Mouse (Mus musculus) limb, embryonic 14.5 days (tissue): ENCODE results near the gene Cd47. TPM values are rescaled to one million over a fixed set of nuclear protein-coding genes. Genes with fewer than 3 reads are reported as not detected.

Experiments used
- ATAC-seq: fragments of 200-750 bp; cut with Nextera tagmentation; 2 replicates; pipeline ENCODE4 v1.8.0; 2017; ENCODE audit warnings: low read depth, moderate number of reproducible peaks, moderate TSS enrichment; ENCODE audit not compliant: low FRiP score
- DNase-seq: peaks from one replicate; pipeline ENCODE4 v3.0.0-alpha.2; 2015; ENCODE audit warnings: low spot score
- H3K27ac ChIP-seq: fragments of 300-500 bp; sonication (generic); replicated peaks from 2 replicates; pipeline ENCODE4 v1.5.1; 2014; ENCODE audit warnings: low read depth, mild to moderate bottlenecking, low read length, moderate library complexity, mixed read lengths
- H3K27me3 ChIP-seq: fragments of 300-500 bp; sonication (generic); 2 replicates; pipeline ENCODE4 v1.6.1; 2014; ENCODE audit warnings: low read length, mixed read lengths; ENCODE audit not compliant: control insufficient read depth, insufficient read depth
- H3K36me3 ChIP-seq: fragments of 300-500 bp; sonication (generic); 2 replicates; pipeline ENCODE4 v1.6.1; 2014; ENCODE audit warnings: mild to moderate bottlenecking, low read length, moderate library complexity, mixed read lengths; ENCODE audit not compliant: control insufficient read depth, insufficient read depth
- H3K4me1 ChIP-seq: fragments of 300-500 bp; sonication (generic); 2 replicates; pipeline ENCODE4 v1.6.1; 2014; ENCODE audit warnings: antibody characterized with exemption, low read length, mixed read lengths; ENCODE audit not compliant: control insufficient read depth, insufficient read depth
- H3K4me2 ChIP-seq: fragments of 300-500 bp; sonication (generic); replicated peaks from 2 replicates; pipeline ENCODE4 v1.6.1; 2014; ENCODE audit warnings: low read depth, mild to moderate bottlenecking, low read length, moderate library complexity; ENCODE audit not compliant: severe bottlenecking
- H3K4me3 ChIP-seq: fragments of 300-500 bp; sonication (generic); replicated peaks from 2 replicates; pipeline ENCODE4 v1.5.1; 2014; ENCODE audit warnings: low read length
- H3K9ac ChIP-seq: fragments of 300-500 bp; sonication (generic); 2 replicates; pipeline ENCODE4 v1.6.1; 2014; ENCODE audit warnings: mild to moderate bottlenecking, low read depth, low read length, moderate library complexity; ENCODE audit not compliant: severe bottlenecking
- H3K9me3 ChIP-seq: fragments of 300-500 bp; sonication (generic); 2 replicates; pipeline ENCODE4 v1.6.1; 2016; ENCODE audit warnings: low read length; ENCODE audit not compliant: control insufficient read depth
- POLR2A ChIP-seq: fragments of 200-500 bp; IDR thresholded peaks from 2 replicates; pipeline ENCODE4 v1.8.0; 2012; ENCODE audit warnings: inconsistent platforms, mild to moderate bottlenecking, moderate library complexity, borderline replicate concordance; ENCODE audit not compliant: insufficient read depth, insufficient read length; ENCODE audit errors: extremely low read depth
- WGBS: fragments of 180-500 bp; shearing (Covaris S2); extraction: QIAGEN DNeasy Blood & Tissue Kit; methylation state at CpG from one replicate; pipeline ENCODE4 v1.1.7; 2014; 5-methylcytosine and 5-hydroxymethylcytosine counted together
- polyA plus RNA-seq, 2 experiments: library from polyadenylated mRNA; depleted of rRNA in 1 of 2; stranded (reverse) in 1 of 2; unstranded in 1 of 2; fragments of >200 nt; fragmentation: Nextera tagmentation in 1 of 2; extraction: Ambion mirVana in 1 of 2; gene quantifications; 2 replicates each; pipeline versions ENCODE4 v1.2.1 to v1.2.3; 2012 to 2014

Cd47 gene
- polyA plus RNA-seq, 2 experiments, result 29.5 to 91.0 TPM

- Histone ChIP-seq H3K36me3 (no peaks in the 10 kb centered on the region), H3K4me1 (peaks cover 15% of the 10 kb centered on the region), H3K27me3 (peaks cover 6% of the 10 kb centered on the region; the same call in 1 of the 2 replicates), H3K9me3 (no peaks in the 10 kb centered on the region), H3K27ac (no peak overlapping the region), H3K4me3 (no peak overlapping the region), H3K4me2 (no peak overlapping the region), H3K9ac (no peak overlapping the region)
- no peak for DNase-seq
- WGBS, result 68% methylated on average over 1 of the region's 1 CpGs
- TF ChIP-seq POLR2A, result no peak
- no peak for ATAC-seq
These were observed 124.6 kb downstream of the Cd47 start for GRCm38 (mm10) chr16:49924941-49925340.

- ATAC-seq, result no peak
These were observed 132.9 kb downstream of the Cd47 start for GRCm38 (mm10) chr16:49933274-49933673.

GRCm38 (mm10) chr16:49936008-49936443, 135.7 kb downstream of the Cd47 start:
- Histone ChIP-seq H3K4me2 (no peak overlapping the region), H3K9ac (no peak overlapping the region), H3K4me3 (no peak overlapping the region), H3K27me3 (no peaks in the 10 kb centered on the region), H3K36me3 (no peaks in the 10 kb centered on the region), H3K4me1 (peaks cover 4% of the 10 kb centered on the region), H3K9me3 (no peaks in the 10 kb centered on the region), H3K27ac (no peak overlapping the region)
- no peak for TF ChIP-seq POLR2A
- 83% methylated on average over 6 of the region's 6 CpGs for WGBS
- ATAC-seq (no peak), DNase-seq (no peak)

More at GRCm38 (mm10) chr16:49933274-49933673, 132.9 kb downstream of the Cd47 start:
- no peaks in the 10 kb centered on the region for H3K36me3 ChIP-seq
- no peak overlapping the region for H3K4me2 ChIP-seq
- no peak for TF ChIP-seq POLR2A
- WGBS, result 67% methylated on average over 5 of the region's 5 CpGs
- no peak overlapping the region for H3K4me3 ChIP-seq
- no peak overlapping the region for H3K27ac ChIP-seq
- no peak for DNase-seq
- no peaks in the 10 kb centered on the region for H3K9me3 ChIP-seq
- H3K4me1 ChIP-seq, result peaks cover 4% of the 10 kb centered on the region
- no peak overlapping the region for H3K9ac ChIP-seq
- no peaks in the 10 kb centered on the region for H3K27me3 ChIP-seq

- no peak overlapping the region for H3K27ac ChIP-seq
- H3K36me3 ChIP-seq, result no peaks in the 10 kb centered on the region
- no peak overlapping the region for H3K4me3 ChIP-seq
- peaks cover 4% of the 10 kb centered on the region for H3K4me1 ChIP-seq
- H3K4me2 ChIP-seq, result no peak overlapping the region
- H3K27me3 ChIP-seq, result no peaks in the 10 kb centered on the region
- no peak overlapping the region for H3K9ac ChIP-seq
- TF ChIP-seq POLR2A, result no peak
- ATAC-seq, result no peak
- no peak for DNase-seq
- no peaks in the 10 kb centered on the region for H3K9me3 ChIP-seq
- 50% methylated on average over 5 of the region's 5 CpGs for WGBS
These were observed 136.5 kb downstream of the Cd47 start for GRCm38 (mm10) chr16:49936793-49937192.

GRCm38 (mm10) chr16:49937218-49938165, 137.2 kb downstream of the Cd47 start:
- H3K36me3 ChIP-seq, result no peaks in the 10 kb centered on the region
- no peak overlapping the region for H3K4me3 ChIP-seq
- ATAC-seq (no peak), DNase-seq (no peak)
- TF ChIP-seq POLR2A, result no peak
- WGBS, result 42% methylated on average over 11 of the region's 11 CpGs
- H3K9ac ChIP-seq, result no peak overlapping the region
- no peaks in the 10 kb centered on the region for H3K9me3 ChIP-seq
- H3K27ac ChIP-seq, result no peak overlapping the region
- no peaks in the 10 kb centered on the region for H3K27me3 ChIP-seq
- no peak overlapping the region for H3K4me2 ChIP-seq
- peaks cover 4% of the 10 kb centered on the region for H3K4me1 ChIP-seq
